Mouse (Mus musculus): ENCODE measurements at regions not wholly inside any gene's neighbourhood (a gene's known extent, or its start where the extent isn't known, plus 50 kb on each side); places are given as distances from the start of the nearest gene placed in this dataset.

DNA sequence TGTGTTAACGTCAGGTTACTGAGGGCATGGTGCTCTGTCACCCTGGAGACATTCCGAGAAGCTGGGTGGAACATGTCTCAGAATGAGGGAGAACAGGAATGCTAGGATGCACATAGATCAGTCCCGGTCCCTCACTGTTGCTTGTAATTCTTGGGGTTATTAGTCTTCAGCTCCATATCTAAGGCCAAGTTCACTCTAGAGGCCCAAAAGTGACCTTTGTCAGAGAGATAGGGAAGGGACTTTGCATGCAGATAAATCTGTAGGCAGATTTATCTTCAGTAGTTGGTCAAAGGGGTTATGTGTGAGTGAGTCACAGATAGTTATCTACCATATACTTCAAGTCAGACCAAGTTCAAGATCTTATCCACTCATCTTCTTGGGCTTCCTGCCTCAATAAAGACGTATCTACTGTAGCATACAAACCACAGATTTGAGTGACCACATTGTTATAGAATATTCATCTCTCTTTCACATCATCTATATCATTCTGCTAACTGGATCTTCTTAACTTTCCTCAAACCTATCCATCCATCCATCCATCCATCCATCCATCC lies 58.4 kb upstream of the Slc35f5 start:
- TF ChIP-seq POLR2A (IDR thresholded peaks at IDR 0.05; ENCODE audit: low read depth, low read length): no peak
- no peak for TF ChIP-seq CTCF (IDR thresholded peaks at IDR 0.05; ENCODE audit: extremely low read depth, insufficient read length, insufficient replicate concordance, low read depth, low read length)
